Mouse (Mus musculus) megakaryocyte, embryonic 14.5 days (primary cell): ENCODE measurements around the gene Atxn10.

ENCODE experiments used
- FLI1 ChIP-seq: IDR thresholded peaks from 2 replicates; pipeline ENCODE4 v1.6.1; 2012; ENCODE audit warnings: low read length, inconsistent platforms, mixed read lengths
- GATA1 ChIP-seq: IDR thresholded peaks from 3 replicates; pipeline ENCODE4 v1.6.1; 2012; ENCODE audit warnings: mixed read lengths, low read length, inconsistent platforms, borderline replicate concordance

DNA sequence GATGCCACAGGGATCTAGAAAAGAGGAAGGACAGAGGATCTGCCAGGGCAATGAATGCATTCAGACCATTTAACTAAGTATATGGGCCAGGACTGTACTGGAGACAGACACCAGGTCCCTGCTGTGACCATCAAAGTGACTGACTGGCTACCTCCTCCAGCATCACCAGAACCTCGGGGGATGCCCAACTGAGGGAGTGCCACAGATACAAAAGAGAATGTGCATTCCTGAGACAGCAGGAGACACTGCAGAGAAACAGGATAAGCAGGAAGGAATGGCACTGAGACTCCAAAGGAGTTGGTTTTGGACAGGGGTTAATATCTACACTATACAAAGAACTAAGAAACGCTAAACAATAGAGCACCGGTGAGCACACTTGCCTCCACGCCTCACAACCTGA lies 32.8 kb upstream of the Atxn10 start:
- TF ChIP-seq GATA1 (no peak), FLI1 (no peak)
